Mouse (Mus musculus): ENCODE measurements around the gene Cideb. TPM values are rescaled to one million over a fixed set of nuclear protein-coding genes. Genes with fewer than 3 reads are reported as not detected.

Gene Cideb
- polyA plus RNA-seq, 1 experiment from 2014 or later: 0.24 TPM

DNA sequence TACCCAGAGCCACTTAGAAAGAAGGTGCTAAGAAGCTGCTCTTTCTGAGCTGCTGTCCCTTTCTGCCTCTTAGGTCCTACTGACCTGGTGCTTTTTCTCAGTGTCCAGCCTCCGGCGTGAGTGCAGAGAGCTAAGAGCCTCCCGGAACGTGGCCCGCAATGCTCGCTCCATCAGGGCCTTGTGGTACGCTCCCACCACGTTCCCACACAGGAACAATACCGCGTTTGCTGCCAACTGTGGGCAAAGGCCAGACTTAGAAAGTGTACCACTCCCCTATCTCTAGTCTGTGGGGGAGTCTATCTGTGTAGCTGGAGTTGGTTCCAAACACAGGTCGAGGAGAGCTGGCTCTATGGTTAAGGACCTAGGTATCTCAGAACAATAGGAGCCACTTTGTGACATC, 22.5 kb upstream of the Cideb start:
- H3K4me3 ChIP-seq: no peak overlapping the region
- no peak overlapping the region for H3K27ac ChIP-seq (replicated peaks)
- peaks cover 44% of the 10 kb centered on the region for H3K27me3 ChIP-seq
- H3K9me3 ChIP-seq: no peaks in the 10 kb centered on the region
- no peak overlapping the region for H3K4me2 ChIP-seq
- WGBS: 85% methylated on average over 11 of the region's 11 CpGs
- H3K9ac ChIP-seq: no peak overlapping the region
- no peaks in the 10 kb centered on the region for H3K36me3 ChIP-seq
- ATAC-seq (ENCODE audit: low read depth): peak; percentile 38
- H3K4me1 ChIP-seq (replicated peaks): peaks cover 15% of the 10 kb centered on the region

DNA sequence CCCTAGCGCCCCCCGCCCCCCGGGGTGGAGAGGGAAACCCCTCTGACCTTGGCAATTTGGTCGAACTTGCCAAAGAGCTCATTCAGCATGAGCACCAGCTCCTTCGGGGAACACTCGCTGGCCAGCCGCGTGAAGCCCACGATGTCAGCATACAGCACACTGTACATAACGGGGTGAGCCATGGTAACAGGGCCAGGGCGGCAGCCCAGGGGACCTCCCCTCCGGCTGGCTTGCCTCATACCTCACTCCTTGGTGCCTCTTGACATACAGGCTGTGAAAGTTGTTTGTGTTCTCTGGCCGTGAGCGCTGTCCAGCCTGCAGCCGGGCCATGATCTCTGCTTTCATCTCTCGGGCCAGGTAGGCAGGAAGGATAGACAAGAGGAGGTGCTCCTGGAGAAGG, 21.4 kb upstream of the Cideb start:
- peaks cover 15% of the 10 kb centered on the region for H3K4me1 ChIP-seq (replicated peaks)
- no peak overlapping the region for H3K4me3 ChIP-seq
- no peak overlapping the region for H3K4me2 ChIP-seq
- H3K9me3 ChIP-seq: no peaks in the 10 kb centered on the region
- peaks cover 33% of the 10 kb centered on the region for H3K27me3 ChIP-seq
- H3K27ac ChIP-seq (replicated peaks): no peak overlapping the region
- no peaks in the 10 kb centered on the region for H3K36me3 ChIP-seq
- 69% methylated on average over 16 of the region's 16 CpGs for WGBS
- no peak overlapping the region for H3K9ac ChIP-seq
- no peak for ATAC-seq (ENCODE audit: low read depth)

DNA sequence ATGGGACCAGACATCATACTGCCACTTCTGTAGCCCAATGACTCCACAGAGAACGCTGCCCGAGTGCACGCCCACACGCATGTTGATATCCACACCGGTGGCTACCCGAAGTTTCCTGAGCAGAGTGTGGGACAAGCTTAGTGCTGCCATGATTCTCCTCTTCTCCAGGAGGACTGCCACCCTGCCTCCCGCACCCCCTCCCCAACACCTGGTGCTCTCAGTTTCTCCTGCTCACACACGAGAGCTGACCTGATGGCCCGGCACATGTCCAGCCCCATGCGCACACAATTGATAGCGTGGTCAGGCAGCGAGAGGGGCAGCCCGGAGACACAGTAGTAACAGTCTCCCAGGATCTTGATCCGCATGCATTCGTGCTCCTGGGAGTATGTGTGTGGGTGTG, 20.4 kb upstream of the Cideb start:
- H3K9ac ChIP-seq: no peak overlapping the region
- no peak overlapping the region for H3K4me3 ChIP-seq
- no peak overlapping the region for H3K27ac ChIP-seq (replicated peaks)
- no peaks in the 10 kb centered on the region for H3K9me3 ChIP-seq
- H3K27me3 ChIP-seq: peaks cover 25% of the 10 kb centered on the region
- H3K4me2 ChIP-seq: no peak overlapping the region
- ATAC-seq (ENCODE audit: low read depth): no peak
- no peaks in the 10 kb centered on the region for H3K36me3 ChIP-seq
- WGBS: 91% methylated on average over 15 of the region's 15 CpGs
- peaks cover 11% of the 10 kb centered on the region for H3K4me1 ChIP-seq (replicated peaks)

DNA sequence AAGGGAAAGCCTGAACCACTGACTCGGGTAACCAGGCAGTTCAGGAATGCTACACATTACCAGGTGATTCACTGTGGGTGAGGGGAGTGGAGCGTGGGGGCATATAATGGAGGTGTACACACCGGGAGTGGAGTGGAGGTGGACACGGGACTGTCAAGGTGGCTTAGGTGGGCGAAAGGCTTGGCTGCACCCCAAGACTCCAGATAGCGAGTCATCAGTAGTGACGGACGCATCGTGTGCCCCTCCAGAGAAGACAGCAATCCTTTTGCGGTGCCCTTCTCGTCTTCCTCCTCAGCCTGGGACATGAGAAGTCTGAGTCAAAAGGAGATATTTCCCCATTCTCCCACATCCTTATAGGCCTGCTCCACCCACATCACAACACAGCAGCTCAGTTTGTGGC, 19.5 kb upstream of the Cideb start:
- Histone ChIP-seq H3K27me3 (peaks cover 22% of the 10 kb centered on the region), H3K4me3 (no peak overlapping the region), H3K4me1 (replicated peaks) (peaks cover 6% of the 10 kb centered on the region), H3K27ac (replicated peaks) (no peak overlapping the region), H3K9ac (no peak overlapping the region), H3K4me2 (no peak overlapping the region), H3K36me3 (no peaks in the 10 kb centered on the region), H3K9me3 (no peaks in the 10 kb centered on the region)
- WGBS: 95% methylated on average over 11 of the region's 11 CpGs
- no peak for ATAC-seq (ENCODE audit: low read depth)

DNA sequence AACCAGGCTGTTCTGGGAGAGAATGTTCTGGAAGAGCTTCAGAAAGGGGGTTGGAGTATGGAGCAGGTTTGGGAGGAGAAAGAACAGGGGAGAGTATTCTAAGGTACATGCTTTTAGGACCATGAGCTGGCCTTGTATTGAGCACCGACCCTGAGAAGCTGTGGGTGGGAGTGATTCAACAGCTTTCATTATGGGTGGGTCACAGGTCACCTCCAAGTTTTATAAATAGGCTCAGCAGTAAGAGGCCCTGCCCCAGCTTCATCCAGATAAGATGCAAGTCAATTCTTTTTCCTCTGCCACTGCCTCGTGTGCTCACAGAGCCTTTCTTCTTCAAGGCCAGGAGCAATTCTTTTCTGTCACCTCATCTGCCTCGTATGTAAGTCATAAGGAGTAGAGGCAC, 18.9 kb upstream of the Cideb start:
- Histone ChIP-seq H3K27ac (replicated peaks) (no peak overlapping the region), H3K9ac (no peak overlapping the region), H3K9me3 (no peaks in the 10 kb centered on the region), H3K4me1 (replicated peaks) (peaks cover 6% of the 10 kb centered on the region), H3K4me2 (no peak overlapping the region), H3K36me3 (no peaks in the 10 kb centered on the region), H3K27me3 (peaks cover 15% of the 10 kb centered on the region), H3K4me3 (no peak overlapping the region)
- 51% methylated on average over 3 of the region's 3 CpGs for WGBS
- ATAC-seq (ENCODE audit: low read depth): no peak

DNA sequence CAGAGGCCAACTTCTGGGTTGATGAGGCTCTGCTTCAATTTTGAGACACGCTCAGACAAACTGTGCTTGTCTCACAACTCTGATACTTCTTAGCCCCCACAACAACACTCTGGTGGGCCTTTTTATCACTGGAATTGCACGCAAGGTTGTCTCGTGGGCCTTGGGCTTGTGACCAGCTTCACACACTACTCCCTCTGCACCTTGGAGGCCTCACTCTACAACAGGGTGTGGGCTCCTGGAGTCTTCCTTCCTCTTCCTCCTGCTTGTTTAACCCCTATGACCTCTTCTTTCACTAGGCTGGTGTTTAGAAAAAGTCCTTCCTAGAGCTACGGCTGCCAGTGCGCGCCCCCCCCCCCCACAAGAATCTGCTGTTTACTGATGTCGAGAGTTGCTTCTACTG, 18.5 kb upstream of the Cideb start:
- Histone ChIP-seq H3K9ac (no peak overlapping the region), H3K27me3 (peaks cover 11% of the 10 kb centered on the region), H3K36me3 (no peaks in the 10 kb centered on the region), H3K4me3 (no peak overlapping the region), H3K9me3 (no peaks in the 10 kb centered on the region), H3K4me2 (no peak overlapping the region), H3K27ac (replicated peaks) (no peak overlapping the region), H3K4me1 (replicated peaks) (peaks cover 4% of the 10 kb centered on the region)
- WGBS: 70% methylated on average over 7 of the region's 7 CpGs
- ATAC-seq (ENCODE audit: low read depth): no peak

DNA sequence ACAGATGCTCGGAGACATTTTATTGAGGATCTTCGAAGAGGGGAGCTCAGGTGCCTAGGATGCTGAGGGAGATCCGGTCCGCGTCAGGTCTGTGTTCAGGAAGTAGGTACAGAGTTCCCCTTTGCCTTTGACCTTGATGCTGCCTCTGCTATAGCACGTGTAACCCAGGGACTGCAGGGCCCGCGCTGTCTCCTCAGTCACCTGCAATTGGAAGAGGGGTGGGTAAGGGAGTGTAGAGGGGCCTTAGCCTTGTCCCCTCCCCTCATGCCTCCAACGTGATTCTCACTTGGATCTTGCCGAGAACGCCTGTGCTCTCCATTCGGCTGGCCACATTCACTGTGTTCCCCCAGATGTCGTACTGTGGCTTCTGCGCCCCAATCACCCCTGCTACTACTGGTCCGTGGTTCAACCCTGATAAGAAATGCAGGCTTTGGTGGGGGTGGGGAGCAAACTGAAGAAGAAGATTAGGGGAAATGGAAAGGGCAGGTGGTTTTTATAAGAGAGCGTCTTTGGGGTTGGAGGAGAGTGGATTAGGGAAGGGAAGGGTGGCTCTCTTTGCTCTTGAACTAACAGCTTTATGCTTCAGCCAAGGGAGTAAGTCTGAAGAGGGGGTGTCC, 10.9 kb upstream of the Cideb start:
- Histone ChIP-seq H3K4me2 (no peak overlapping the region), H3K9ac (no peak overlapping the region)
- WGBS: 75% methylated on average over 16 of the region's 16 CpGs

DNA sequence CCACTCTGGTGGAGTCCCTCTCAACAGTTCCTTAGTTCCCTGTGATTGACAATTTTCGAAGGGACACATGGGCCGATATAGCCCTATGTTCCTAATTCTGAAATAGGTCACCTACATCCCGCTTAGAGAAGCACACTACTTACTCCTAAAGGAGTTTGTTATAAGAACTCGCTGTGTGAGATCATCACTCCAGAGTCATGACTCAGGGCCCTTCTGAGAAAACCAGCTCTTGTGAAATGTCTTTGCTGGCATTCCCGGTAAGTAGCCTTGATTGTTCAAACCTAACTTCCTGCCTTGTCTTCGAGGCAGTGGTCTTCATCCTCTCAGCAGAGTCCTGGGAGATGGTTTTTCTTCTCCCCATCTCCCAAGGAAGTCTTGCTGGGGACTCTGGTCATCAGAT, 10.3 kb upstream of the Cideb start:
- H3K27me3 ChIP-seq: peaks cover 72% of the 10 kb centered on the region
- H3K36me3 ChIP-seq: no peaks in the 10 kb centered on the region

More for the DNA sequence above, 10.9 kb upstream of the Cideb start:
- peaks cover 10% of the 10 kb centered on the region for H3K4me1 ChIP-seq (replicated peaks)
- H3K9me3 ChIP-seq: no peaks in the 10 kb centered on the region
- no peaks in the 10 kb centered on the region for H3K36me3 ChIP-seq
- no peak overlapping the region for H3K27ac ChIP-seq (replicated peaks)
- no peak for ATAC-seq (ENCODE audit: low read depth)
- H3K27me3 ChIP-seq: peaks cover 68% of the 10 kb centered on the region
- no peak overlapping the region for H3K4me3 ChIP-seq

DNA sequence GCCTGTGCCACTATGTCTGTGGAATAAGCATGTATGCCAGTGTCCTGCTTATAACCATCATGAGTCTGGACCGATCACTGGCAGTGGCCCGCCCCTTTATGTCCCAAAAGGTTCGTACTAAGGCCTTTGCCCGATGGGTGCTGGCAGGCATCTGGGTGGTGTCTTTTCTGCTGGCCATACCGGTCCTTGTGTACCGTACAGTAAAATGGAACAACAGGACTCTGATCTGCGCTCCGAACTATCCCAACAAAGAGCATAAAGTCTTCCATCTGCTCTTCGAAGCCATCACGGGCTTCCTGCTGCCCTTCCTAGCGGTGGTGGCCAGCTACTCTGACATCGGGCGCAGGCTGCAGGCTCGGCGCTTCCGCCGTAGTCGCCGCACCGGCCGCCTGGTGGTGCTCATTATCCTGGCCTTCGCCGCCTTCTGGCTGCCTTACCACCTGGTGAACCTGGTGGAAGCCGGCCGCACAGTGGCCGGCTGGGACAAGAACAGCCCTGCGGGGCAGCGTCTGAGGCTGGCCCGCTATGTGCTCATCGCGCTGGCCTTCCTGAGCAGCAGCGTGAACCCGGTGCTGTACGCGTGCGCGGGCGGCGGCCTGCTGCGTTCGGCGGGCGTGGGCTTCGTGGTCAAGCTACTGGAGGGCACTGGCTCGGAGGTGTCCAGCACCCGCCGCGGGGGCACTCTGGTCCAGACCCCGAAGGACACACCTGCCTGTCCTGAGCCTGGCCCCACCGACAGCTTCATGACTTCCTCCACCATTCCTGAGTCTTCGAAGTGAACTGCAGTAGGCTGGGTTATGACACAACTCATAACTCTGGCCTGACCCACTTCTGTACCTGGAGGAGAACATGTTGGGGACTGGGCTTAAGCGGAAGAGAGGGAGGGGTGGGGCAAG, 9.5 kb upstream of the Cideb start:
- peak overlapping the region; percentile 44 for H3K4me3 ChIP-seq
- H3K4me1 ChIP-seq (replicated peaks): peaks cover 11% of the 10 kb centered on the region
- H3K36me3 ChIP-seq: no peaks in the 10 kb centered on the region
- no peaks in the 10 kb centered on the region for H3K9me3 ChIP-seq
- H3K27me3 ChIP-seq: peaks cover 76% of the 10 kb centered on the region
- peak; percentile 69 for ATAC-seq (ENCODE audit: low read depth)
- H3K27ac ChIP-seq (replicated peaks): no peak overlapping the region
- H3K9ac ChIP-seq: peak overlapping the region; percentile 75
- H3K4me2 ChIP-seq: peak overlapping the region; percentile 80
- 12% methylated on average over 52 of the region's 52 CpGs for WGBS

More for the DNA sequence above, 10.3 kb upstream of the Cideb start:
- 87% methylated on average over 6 of the region's 6 CpGs for WGBS
- Histone ChIP-seq H3K4me1 (replicated peaks) (peaks cover 10% of the 10 kb centered on the region), H3K9ac (no peak overlapping the region), H3K27ac (replicated peaks) (no peak overlapping the region), H3K9me3 (no peaks in the 10 kb centered on the region), H3K4me3 (no peak overlapping the region), H3K4me2 (no peak overlapping the region)
- no peak for ATAC-seq (ENCODE audit: low read depth)

DNA sequence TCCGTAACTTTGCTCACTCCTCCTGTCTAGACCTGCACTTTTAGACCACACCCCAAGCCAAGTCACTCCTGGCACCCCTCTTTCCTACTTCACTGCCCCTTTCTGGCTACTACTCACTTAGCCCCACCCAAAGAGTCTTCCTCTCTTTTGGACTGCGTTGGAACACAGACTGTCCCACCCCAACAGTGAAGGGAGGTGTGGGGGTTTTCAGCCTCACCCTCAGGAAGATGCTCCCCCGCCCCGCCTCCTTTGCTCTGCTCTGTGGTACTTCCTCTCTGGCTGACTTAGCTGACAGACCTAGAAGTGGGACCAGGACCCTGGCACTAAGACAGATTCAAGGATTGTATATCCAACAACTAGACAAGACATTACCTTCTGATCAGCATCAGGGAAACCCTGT, 7.4 kb upstream of the Cideb start, which contains the start of gene Ltb4r1:
Gene Ltb4r1, plus strand, starts transcription at position 267 of the 400 bp plus-strand sequence.
- Histone ChIP-seq H3K4me2 (no peak within 1 kb of the TSS), H3K4me1 (replicated peaks) (peaks cover 27% of the 10 kb centered on the region), H3K9ac (no peak within 1 kb of the TSS), H3K9me3 (no peaks in the 10 kb centered on the region), H3K36me3 (no peaks in the 10 kb centered on the region), H3K27ac (replicated peaks) (no peak within 1 kb of the TSS), H3K27me3 (peaks cover 93% of the 10 kb centered on the region), H3K4me3 (no peak within 1 kb of the TSS)
- 78% methylated on average over 4 of the region's 4 CpGs for WGBS
- no peak for ATAC-seq (ENCODE audit: low read depth)

DNA sequence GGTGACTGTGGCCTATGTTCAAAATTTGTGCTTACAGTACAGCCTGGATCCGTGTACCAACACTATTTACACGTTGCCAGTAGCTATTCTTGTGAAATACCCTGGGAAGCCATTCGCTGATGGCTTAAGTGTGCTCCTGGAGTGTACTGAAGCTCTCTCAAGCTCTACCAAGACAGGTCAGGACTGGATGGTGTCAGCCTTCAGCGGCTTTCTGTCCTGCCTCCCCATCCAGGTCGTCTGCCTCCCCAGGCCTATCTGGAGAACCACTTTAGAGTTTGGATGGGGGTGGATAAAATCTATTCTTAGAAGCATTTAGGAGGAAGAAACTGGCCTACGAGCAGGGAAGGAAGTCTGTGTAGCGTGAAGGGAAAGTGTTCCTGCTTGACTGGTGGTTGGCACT, 4.9 kb upstream of the Cideb start:
- peak overlapping the region; percentile 88; the same call in 1 of the 2 replicates for H3K4me2 ChIP-seq
- no peaks in the 10 kb centered on the region for H3K36me3 ChIP-seq
- ATAC-seq (ENCODE audit: low read depth): no peak
- H3K9ac ChIP-seq: peak overlapping the region; percentile 79; the same call in 1 of the 2 replicates
- H3K9me3 ChIP-seq: no peaks in the 10 kb centered on the region
- no peak overlapping the region; the same call in 1 of the 2 replicates for H3K4me3 ChIP-seq
- H3K4me1 ChIP-seq (replicated peaks): peaks cover 30% of the 10 kb centered on the region
- H3K27me3 ChIP-seq: peaks cover 74% of the 10 kb centered on the region
- whole genome bisulfite sequencing: 61% methylated on average over 7 of the region's 7 CpGs
- no peak overlapping the region for H3K27ac ChIP-seq (replicated peaks)

DNA sequence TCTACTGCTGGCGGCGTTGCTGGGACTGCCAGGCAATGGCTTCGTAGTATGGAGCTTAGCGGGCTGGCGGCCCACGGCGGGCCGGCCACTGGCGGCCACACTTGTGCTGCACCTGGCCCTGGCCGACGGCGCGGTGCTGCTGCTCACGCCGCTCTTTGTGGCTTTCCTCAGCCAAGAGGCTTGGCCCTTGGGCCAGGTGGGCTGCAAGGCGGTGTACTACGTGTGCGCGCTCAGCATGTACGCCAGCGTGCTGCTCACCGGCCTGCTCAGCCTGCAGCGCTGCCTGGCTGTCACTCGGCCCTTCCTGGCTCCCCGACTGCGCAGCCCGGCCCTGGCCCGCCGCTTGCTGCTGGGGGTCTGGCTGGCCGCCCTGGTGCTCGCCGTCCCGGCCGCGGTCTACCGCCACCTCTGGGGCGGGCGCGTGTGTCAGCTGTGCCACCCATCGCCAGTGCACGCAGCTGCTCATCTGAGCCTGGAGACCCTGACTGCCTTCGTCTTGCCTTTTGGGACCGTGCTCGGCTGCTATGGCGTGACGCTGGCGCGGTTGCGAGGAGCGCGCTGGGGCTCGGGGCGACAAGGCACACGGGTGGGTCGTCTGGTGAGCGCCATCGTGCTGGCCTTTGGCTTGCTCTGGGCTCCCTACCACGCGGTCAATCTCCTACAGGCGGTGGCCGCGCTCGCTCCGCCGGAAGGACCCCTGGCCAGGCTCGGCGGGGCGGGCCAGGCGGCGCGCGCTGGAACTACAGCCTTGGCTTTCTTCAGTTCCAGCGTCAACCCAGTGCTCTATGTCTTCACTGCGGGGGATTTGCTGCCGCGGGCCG, 4.0 kb upstream of the Cideb start:
- H3K9me3 ChIP-seq: no peaks in the 10 kb centered on the region
- peak; percentile 73 for ATAC-seq (ENCODE audit: low read depth)
- peak overlapping the region; percentile 52 for H3K4me3 ChIP-seq
- H3K4me1 ChIP-seq (replicated peaks): peaks cover 23% of the 10 kb centered on the region
- under 1% methylated on average over 77 of the region's 77 CpGs for WGBS
- H3K9ac ChIP-seq: peak overlapping the region; percentile 79
- peak overlapping the region; percentile 70 for H3K27ac ChIP-seq (replicated peaks)
- H3K36me3 ChIP-seq: no peaks in the 10 kb centered on the region
- peak overlapping the region; percentile 88 for H3K4me2 ChIP-seq
- peaks cover 65% of the 10 kb centered on the region for H3K27me3 ChIP-seq
